Comparison of ENCODE assay signal across 8 mouse cellular contexts in the genomic region with DNA sequence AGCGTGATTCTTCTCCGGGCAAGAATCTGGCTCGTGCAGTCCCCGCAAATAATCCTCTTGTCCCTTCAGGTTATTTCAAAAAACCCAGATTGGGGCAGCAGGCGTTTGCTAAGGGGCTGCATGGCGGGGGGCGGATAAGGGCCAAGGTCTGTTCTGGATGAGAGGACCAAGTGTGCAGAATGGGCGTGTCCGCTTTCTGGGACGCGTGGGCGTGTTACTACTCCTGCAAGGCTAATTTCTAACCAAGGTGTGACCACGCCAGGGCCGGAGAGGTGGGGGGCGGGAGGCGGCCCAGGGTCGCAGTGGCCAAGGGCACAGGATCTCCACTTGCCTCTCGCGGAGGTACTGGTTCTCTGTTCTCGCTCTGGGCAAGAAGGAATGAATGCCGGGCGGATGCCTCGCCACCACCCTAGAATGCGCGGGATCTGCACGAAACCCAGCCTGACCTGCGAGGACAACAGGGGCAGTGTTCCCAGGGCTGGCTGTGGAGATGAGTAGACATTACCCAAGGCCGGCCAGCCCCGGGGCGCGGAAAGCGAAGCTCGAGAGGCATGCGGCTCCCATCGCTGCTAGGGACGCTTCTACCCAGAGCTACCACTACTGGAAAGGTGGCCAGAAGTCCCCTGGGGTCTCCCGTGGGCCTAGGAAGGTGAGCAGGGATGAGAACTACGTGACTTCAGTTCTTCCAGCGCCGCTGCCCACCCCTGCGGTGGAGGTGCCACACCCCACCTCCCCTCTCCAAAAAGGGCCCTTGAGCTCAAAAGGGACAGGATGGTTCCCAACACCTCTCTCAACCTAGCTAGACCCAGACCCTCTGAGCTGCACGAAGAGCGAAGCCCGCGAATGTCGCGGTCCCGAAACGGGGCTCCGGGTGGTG. TPM values are rescaled to one million over a fixed set of nuclear protein-coding genes. Genes with fewer than 3 reads are reported as not detected.
DNase-seq lines count a peak whose midpoint lies in the region; ATAC-seq lines count a peak whose summit lies in the region.

No protein-coding gene starts in this region.

- no peaks in the 10 kb centered on the region for H3K36me3 ChIP-seq in megakaryocyte, embryonic 14.5 days (replicated peaks; ENCODE audit: low read length)
- no peaks in the 10 kb centered on the region for H3K36me3 ChIP-seq in limb, embryonic 10.5 days
- no peaks in the 10 kb centered on the region for H3K36me3 ChIP-seq in stomach, embryonic 15.5 days

- no peak for ATAC-seq in megakaryocyte, adult 5-6 weeks (ENCODE audit: poor library complexity, severe bottlenecking)
- no peak for ATAC-seq in stomach, embryonic 15.5 days (ENCODE audit: insufficient read depth, low FRiP score, low read depth)

- H3K4me1 ChIP-seq in megakaryocyte, embryonic 14.5 days, result peaks cover 36% of the 10 kb centered on the region
- H3K4me1 ChIP-seq in limb, embryonic 10.5 days, result peaks cover 25% of the 10 kb centered on the region
- H3K4me1 ChIP-seq in stomach, embryonic 15.5 days, result peaks cover 14% of the 10 kb centered on the region

- peak overlapping the region; percentile 94 for H3K4me3 ChIP-seq in megakaryocyte, embryonic 14.5 days (replicated peaks)
- H3K4me3 ChIP-seq in limb, embryonic 10.5 days, result peak overlapping the region; percentile 62
- H3K4me3 ChIP-seq in stomach, embryonic 15.5 days (replicated peaks), result peak overlapping the region; percentile 59

- H3K9me3 ChIP-seq in megakaryocyte, embryonic 14.5 days, result no peaks in the 10 kb centered on the region
- no peaks in the 10 kb centered on the region for H3K9me3 ChIP-seq in limb, embryonic 10.5 days (replicated peaks)
- no peaks in the 10 kb centered on the region for H3K9me3 ChIP-seq in stomach, embryonic 15.5 days

- 7% methylated on average over 50 of the region's 50 CpGs for WGBS in limb, embryonic 10.5 days
- 6% methylated on average over 50 of the region's 50 CpGs for WGBS in stomach, embryonic 15.5 days

- DNase-seq in cerebellum, postnatal 10 days, result peak; percentile 19 to 48
- DNase-seq in cerebellum, postnatal 36 days, result no peak
- peak; percentile 47 for DNase-seq in limb, embryonic 10.5 days (ENCODE audit: low spot score)
- no peak for DNase-seq in left cerebral cortex, adult 8-10 months (ENCODE audit: low spot score in 2 of 2)
- DNase-seq in cerebellum, adult 18-20 months, result no peak

- H3K9ac ChIP-seq in stomach, embryonic 15.5 days, result no peak overlapping the region

- no peak overlapping the region for H3K27ac ChIP-seq in limb, embryonic 10.5 days
- no peak overlapping the region for H3K27ac ChIP-seq in stomach, embryonic 15.5 days

- H3K27me3 ChIP-seq in megakaryocyte, embryonic 14.5 days (replicated peaks), result peaks cover 85% of the 10 kb centered on the region
- peaks cover 90% of the 10 kb centered on the region for H3K27me3 ChIP-seq in limb, embryonic 10.5 days (ENCODE audit: low read depth, poor library complexity, severe bottlenecking)
- H3K27me3 ChIP-seq in stomach, embryonic 15.5 days (replicated peaks), result peaks cover 58% of the 10 kb centered on the region

- peak overlapping the region; percentile 100 for H3K4me2 ChIP-seq in stomach, embryonic 15.5 days

RNA-seq across cellular contexts. Expression of gene Cdh23, which starts 10.3 kb away (rescaled TPM):
- 4.6 and 9.2 TPM in 2 replicates for polyA plus RNA-seq in megakaryocyte, embryonic 14.5 days (2012; ENCODE audit: insufficient read depth, low replicate concordance)
- 0.16 and 0.36 TPM in 2 replicates for total RNA-seq in megakaryocyte, adult 5-6 weeks (2015)
- 0.29 and 0.77 TPM in 2 replicates for total RNA-seq in megakaryocyte, adult 5-6 weeks (2017)
- polyA plus RNA-seq in limb, embryonic 10.5 days (2016; fragmentation: Nextera tagmentation; extraction: Ambion mirVana), result 0.26 and 0.36 TPM in 2 replicates
- polyA plus RNA-seq in stomach, embryonic 15.5 days (2015; fragmentation: Nextera tagmentation; extraction: Ambion mirVana), result 0.44 and 0.76 TPM in 2 replicates
- total RNA-seq in left cerebral cortex, adult 8-10 months (2022), result 1 to 10 TPM; 2.0 to 5.3 (median 4.2) TPM

Comparison
In these comparisons a context has a peak if more than half of its experiments do, and no peak if none do; other contexts are left out.
1. DNase-seq: peak in cerebellum, postnatal 10 days (2 of 2) and limb, embryonic 10.5 days (single experiment); none in cerebellum, postnatal 36 days (0 of 2), left cerebral cortex, adult 8-10 months (0 of 2) and cerebellum, adult 18-20 months (0 of 2).
2. Peak in every context shown above with its lines, with median percentiles within 50 percentile points of each other: H3K4me3 ChIP-seq.